Mouse (Mus musculus) myocyte (in vitro differentiated cells): ENCODE results near the gene Srsf6.

Source experiments
- CEBPB ChIP-seq: IDR thresholded peaks from 2 replicates; pipeline ENCODE4 v1.6.1; 2011; ENCODE audit warnings: mild to moderate bottlenecking, moderate library complexity; ENCODE audit not compliant: poor library complexity, insufficient read depth, severe bottlenecking
- E2F4 ChIP-seq: IDR thresholded peaks from one replicate; pipeline ENCODE4 v1.6.1; 2011; ENCODE audit warnings: mild to moderate bottlenecking, control low read depth, moderate library complexity; ENCODE audit not compliant: insufficient read depth
- MAX ChIP-seq: IDR thresholded peaks from one replicate; pipeline ENCODE4 v1.6.1; 2011; ENCODE audit warnings: low read depth, mild to moderate bottlenecking, control low read depth
- MYOD1 ChIP-seq, 3 experiments: IDR thresholded peaks; one replicate each; pipeline ENCODE4 v1.6.1; 2011; ENCODE audit warnings: control low read depth in 2 of 3, low read depth in 2 of 3, mild to moderate bottlenecking in 2 of 3, moderate library complexity in 1 of 3; ENCODE audit not compliant: insufficient read length in 2 of 3, control insufficient read depth in 1 of 3
- MYOG ChIP-seq, 3 experiments: IDR thresholded peaks; one replicate each; pipeline ENCODE4 v1.6.1; 2011; ENCODE audit warnings: control low read depth in 2 of 3, low read depth in 2 of 3, mild to moderate bottlenecking in 2 of 3; ENCODE audit not compliant: insufficient read length in 2 of 3, control insufficient read depth in 1 of 3, insufficient read depth in 1 of 3
- POLR2A ChIP-seq: IDR thresholded peaks from one replicate; pipeline ENCODE4 v1.6.1; 2011; ENCODE audit warnings: low read depth, mild to moderate bottlenecking, control low read depth, moderate library complexity; ENCODE audit not compliant: insufficient read length
- POLR2AphosphoS2 ChIP-seq: IDR thresholded peaks from one replicate; pipeline ENCODE4 v1.6.1; 2011; ENCODE audit warnings: low read depth, control low read depth; ENCODE audit not compliant: insufficient read length
- REST ChIP-seq: IDR thresholded peaks from one replicate; pipeline ENCODE4 v1.6.1; 2011; ENCODE audit warnings: mild to moderate bottlenecking, control low read depth, moderate library complexity; ENCODE audit not compliant: insufficient read depth, insufficient read length
- TCF12 ChIP-seq: IDR thresholded peaks from one replicate; pipeline ENCODE4 v1.6.1; 2011; ENCODE audit warnings: mild to moderate bottlenecking, control low read depth; ENCODE audit not compliant: poor library complexity, insufficient read depth, severe bottlenecking
- USF1 ChIP-seq: IDR thresholded peaks from one replicate; pipeline ENCODE4 v1.6.1; 2011; ENCODE audit warnings: low read depth, mild to moderate bottlenecking, control low read depth, moderate library complexity

DNA sequence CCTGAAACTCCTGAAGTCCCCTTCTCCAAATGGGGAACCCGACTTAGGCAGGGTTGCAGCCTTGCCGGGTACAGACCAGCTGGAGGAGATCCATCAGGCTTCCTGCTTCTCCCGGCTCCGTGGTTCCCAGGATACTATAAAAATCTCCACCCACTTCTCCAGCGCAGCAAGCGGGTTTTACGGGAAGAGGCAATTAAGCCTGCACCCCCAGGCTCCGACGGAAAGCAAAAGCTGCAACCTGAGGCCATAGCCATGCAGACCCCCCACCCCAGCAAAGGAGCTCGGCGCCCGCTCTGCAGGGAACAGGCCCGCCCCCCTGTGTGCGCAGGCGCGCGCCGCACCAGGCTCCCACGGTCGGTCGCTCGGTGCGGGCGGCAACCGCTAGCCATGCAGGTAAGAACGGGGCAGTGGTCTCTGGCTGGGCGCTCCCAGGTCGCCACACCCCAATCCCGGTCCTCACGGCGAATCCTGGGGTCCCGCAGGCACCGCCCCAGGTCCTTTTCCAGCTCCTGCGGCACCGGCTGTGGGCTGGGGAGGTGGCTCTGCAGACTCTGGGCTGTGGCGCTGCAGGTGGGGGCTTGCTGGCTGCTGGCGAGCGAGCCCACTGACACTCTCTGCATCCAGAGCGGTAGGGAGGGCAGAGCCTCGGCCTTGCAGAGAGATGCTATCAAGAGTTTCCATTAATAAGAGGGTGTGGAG is 12.0 kb downstream of the Srsf6 start, which contains the start of gene L3mbtl1:
- TF ChIP-seq POLR2A = no peak
- TF ChIP-seq REST = no peak
- TF ChIP-seq USF1 = no peak
- no peak for TF ChIP-seq MYOD1 (IDR thresholded peaks at IDR 0.05; ENCODE audit: control insufficient read depth in 1 of 3, insufficient read length in 2 of 3, low read depth in 2 of 3)
- TF ChIP-seq TCF12 = no peak
- TF ChIP-seq E2F4 = no peak
- no peak for TF ChIP-seq CEBPB
- no peak for TF ChIP-seq MAX
- no peak for TF ChIP-seq POLR2AphosphoS2
- no peak for TF ChIP-seq MYOG (IDR thresholded peaks at IDR 0.05; ENCODE audit: control insufficient read depth in 1 of 3, insufficient read depth in 1 of 3, insufficient read length in 2 of 3, low read depth in 2 of 3)
